ENCODE assay signal across 16 mouse cellular contexts in the genomic region with DNA sequence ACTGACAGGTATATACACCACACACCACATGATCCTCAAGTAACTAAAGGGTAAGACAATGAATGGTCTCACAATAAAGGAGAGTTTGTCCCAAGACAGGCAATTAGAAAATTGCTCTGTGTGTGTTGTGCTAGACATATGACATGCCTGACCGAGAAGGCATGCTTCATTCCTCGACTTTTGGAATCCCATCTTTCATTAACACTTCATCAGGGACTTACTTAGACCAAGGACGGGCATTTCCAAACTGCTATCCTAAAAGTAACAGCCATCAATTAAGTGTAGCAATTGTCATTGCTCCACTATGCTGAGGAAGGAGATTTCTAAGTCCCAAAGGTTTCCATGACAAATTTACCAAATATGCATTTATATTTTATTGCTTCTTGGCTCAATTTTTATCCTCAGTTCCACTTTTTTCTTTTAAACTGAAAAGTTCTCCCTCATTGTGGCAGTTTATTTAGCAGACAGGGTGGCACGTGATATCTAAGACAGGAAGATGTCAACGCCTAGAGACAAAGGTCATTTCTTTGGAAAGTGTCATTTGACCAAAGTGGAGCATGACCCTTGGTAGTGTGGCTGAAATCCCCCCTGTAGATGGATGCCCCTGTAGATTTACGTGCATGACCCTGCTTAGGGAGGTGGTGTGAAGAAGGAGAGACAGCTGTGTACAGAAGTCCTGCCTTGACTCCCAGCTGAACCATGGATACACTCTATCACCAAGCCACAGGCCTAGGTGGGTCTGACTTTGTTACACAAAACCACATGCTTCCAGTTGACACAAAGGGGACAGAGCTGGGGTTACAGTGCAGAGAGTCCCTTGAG. TPM values are rescaled to one million over a fixed set of nuclear protein-coding genes. Genes with fewer than 3 reads are reported as not detected.
"Had no signal": no experiment of that assay in that cellular context is flagged by ENCODE, and none has a peak within 500 bp of the region (broad histone marks: within the 10 kb centered on the region; RNA-seq: fewer than 3 reads in every experiment).

No protein-coding gene starts in this region.

- H3K9ac ChIP-seq: limb, embryonic 13.5 days; midbrain, embryonic 13.5 days had no signal

- ATAC-seq: midbrain, embryonic 13.5 days had no signal

- H3K36me3 ChIP-seq: limb, embryonic 10.5 days; limb, embryonic 13.5 days; midbrain, embryonic 13.5 days had no signal

- H3K9me3 ChIP-seq: limb, embryonic 10.5 days; limb, embryonic 13.5 days; midbrain, embryonic 13.5 days had no signal

- DNase-seq: kidney, adult 18-20 months; kidney, adult 9 months; kidney, postnatal 14 days; kidney, postnatal 4 days; thymus, adult 18-20 months; thymus, postnatal 36 days had no signal

- H3K4me1 ChIP-seq: midbrain, embryonic 13.5 days had no signal

- H3K27ac ChIP-seq: limb, embryonic 10.5 days; limb, embryonic 13.5 days; macrophage; midbrain, embryonic 13.5 days had no signal

- H3K4me2 ChIP-seq: limb, embryonic 13.5 days; midbrain, embryonic 13.5 days had no signal

- H3K4me3 ChIP-seq: limb, embryonic 10.5 days; limb, embryonic 13.5 days; midbrain, embryonic 13.5 days had no signal

- H3K27me3 ChIP-seq: limb, embryonic 13.5 days; midbrain, embryonic 13.5 days had no signal

RNA-seq across cellular contexts. Expression of a gene that starts 33.5 kb away (rescaled TPM):
- polyA plus RNA-seq: liver, adult 2 months; liver, embryonic 16.5 days; macrophage; midbrain, embryonic 13.5 days; midbrain, postnatal 0 days; neural tube, embryonic 11.5 days; small intestine, adult 2 months; spleen, adult 2 months had no signal
